Mouse (Mus musculus) lung, embryonic 14.5 days (tissue): Measurements from ENCODE around the gene Gm21891. TPM values are rescaled to one million over a fixed set of nuclear protein-coding genes. Genes with fewer than 3 reads are reported as not detected.
"Not testable (repeated sequence)": the region's sequence is repeated elsewhere in the genome, so short reads cannot be mapped to it uniquely, and the experiment has no call there.

Source experiments
- ATAC-seq: fragments of 200-750 bp; cut with Nextera tagmentation; 2 replicates; pipeline ENCODE4 v1.8.0; 2017; ENCODE audit warnings: mild to moderate bottlenecking, moderate TSS enrichment, moderate library complexity; ENCODE audit not compliant: insufficient read depth
- DNase-seq: peaks from one replicate; pipeline ENCODE4 v3.0.0-alpha.2; 2015
- H3K27ac ChIP-seq: fragments of 300-500 bp; sonication (generic); 2 replicates; pipeline ENCODE4 v1.5.1; 2014; ENCODE audit warnings: low read depth, mild to moderate bottlenecking, moderate library complexity
- H3K27me3 ChIP-seq: fragments of 300-500 bp; sonication (generic); 2 replicates; pipeline ENCODE4 v1.6.1; 2014; ENCODE audit warnings: low read length, control low read depth; ENCODE audit not compliant: insufficient read depth
- H3K36me3 ChIP-seq: fragments of 300-500 bp; sonication (generic); 2 replicates; pipeline ENCODE4 v1.6.1; 2014; ENCODE audit warnings: control low read depth; ENCODE audit not compliant: insufficient read depth
- H3K4me1 ChIP-seq: fragments of 300-500 bp; sonication (generic); 2 replicates; pipeline ENCODE4 v1.6.1; 2014; ENCODE audit warnings: antibody characterized with exemption, control low read depth; ENCODE audit not compliant: insufficient read depth
- H3K4me2 ChIP-seq: fragments of 300-500 bp; sonication (generic); 2 replicates; pipeline ENCODE4 v1.6.1; 2014; ENCODE audit warnings: mild to moderate bottlenecking
- H3K4me3 ChIP-seq: fragments of 300-500 bp; sonication (generic); 2 replicates; pipeline ENCODE4 v1.5.1; 2014; ENCODE audit warnings: low read depth, low read length
- H3K9ac ChIP-seq: fragments of 300-500 bp; sonication (generic); 2 replicates; pipeline ENCODE4 v1.6.1; 2014
- H3K9me3 ChIP-seq: fragments of 300-500 bp; sonication (generic); 2 replicates; pipeline ENCODE4 v1.6.1; 2016; ENCODE audit warnings: low read depth, low read length, control low read depth
- WGBS: fragments of 180-500 bp; shearing (Covaris S2); extraction: QIAGEN DNeasy Blood & Tissue Kit; methylation state at CpG from one replicate; pipeline ENCODE4 v1.1.7; 2014; 5-methylcytosine and 5-hydroxymethylcytosine counted together
- polyA plus RNA-seq: library from polyadenylated mRNA; unstranded; fragments of >200 nt; fragmentation: Nextera tagmentation; extraction: Ambion mirVana; gene quantifications from 2 replicates; pipeline ENCODE4 v1.2.1, GENCODE M21; 2014

The Gm21891 gene
- not detected in 2 replicates for polyA plus RNA-seq

DNA sequence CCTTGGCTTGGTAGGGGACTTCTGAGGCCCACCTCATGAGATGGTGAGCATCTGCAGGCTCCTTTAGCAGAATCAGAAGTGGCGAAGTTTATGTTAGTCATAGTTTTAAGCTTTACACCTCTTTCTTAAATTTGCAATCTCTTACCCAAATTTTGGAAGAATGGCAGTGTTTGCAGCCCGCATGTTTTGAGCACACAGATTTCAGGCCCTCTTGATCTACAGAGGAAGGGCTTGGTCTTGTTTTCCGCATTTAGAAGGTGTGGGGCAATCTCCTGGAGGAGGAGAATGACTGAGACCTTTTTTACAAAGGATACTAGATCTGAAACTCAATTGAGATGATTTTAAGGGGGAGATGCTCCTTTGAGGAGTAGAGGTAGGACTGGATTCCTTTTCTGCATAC is at the start of gene Gm21891:
Gm21891 (minus strand) TSS at position 101 of the 400 bp plus-strand sequence.
- WGBS, result no CpG with 5 or more reads among the region's 3 CpGs
- ATAC-seq, DNase-seq: not testable (repeated sequence)

GRCm38 (mm10) chrY:13161668-13162067 is 28.4 kb upstream of the Gm21891 start, which contains the start of gene Gm21425:
Gm21425 (plus strand) TSS chrY:13161968.
- H3K4me2 ChIP-seq, DNase-seq, ATAC-seq, H3K27me3 ChIP-seq, H3K4me3 ChIP-seq, H3K9ac ChIP-seq, H3K27ac ChIP-seq, H3K4me1 ChIP-seq, H3K9me3 ChIP-seq, H3K36me3 ChIP-seq: not testable (repeated sequence)

More for the DNA sequence above, at the start of gene Gm21891:
- H3K27ac ChIP-seq, H3K4me3 ChIP-seq, H3K9ac ChIP-seq, H3K9me3 ChIP-seq, H3K4me1 ChIP-seq, H3K36me3 ChIP-seq, H3K27me3 ChIP-seq, H3K4me2 ChIP-seq: not testable (repeated sequence)

Other genes with a start within 250 kb of the Gm21891 start
- gene Gm20807, start 90.6 kb downstream of the Gm21891 start, polyA plus RNA-seq, result not detected in 2 replicates
- not detected in 2 replicates for gene Gm21425, start 28.5 kb upstream of the Gm21891 start, polyA plus RNA-seq
- not detected in 2 replicates for gene Gm21828, start 90.4 kb upstream of the Gm21891 start, polyA plus RNA-seq
- gene Gm21440, start 118.9 kb upstream of the Gm21891 start, polyA plus RNA-seq, result not detected in 2 replicates
- not detected in 2 replicates for gene Gm21454, start 119.0 kb upstream of the Gm21891 start, polyA plus RNA-seq
- not detected in 2 replicates for gene Gm21725, start 215.6 kb upstream of the Gm21891 start, polyA plus RNA-seq